Mouse (Mus musculus): ENCODE data around the gene Lrrfip1.

DNA sequence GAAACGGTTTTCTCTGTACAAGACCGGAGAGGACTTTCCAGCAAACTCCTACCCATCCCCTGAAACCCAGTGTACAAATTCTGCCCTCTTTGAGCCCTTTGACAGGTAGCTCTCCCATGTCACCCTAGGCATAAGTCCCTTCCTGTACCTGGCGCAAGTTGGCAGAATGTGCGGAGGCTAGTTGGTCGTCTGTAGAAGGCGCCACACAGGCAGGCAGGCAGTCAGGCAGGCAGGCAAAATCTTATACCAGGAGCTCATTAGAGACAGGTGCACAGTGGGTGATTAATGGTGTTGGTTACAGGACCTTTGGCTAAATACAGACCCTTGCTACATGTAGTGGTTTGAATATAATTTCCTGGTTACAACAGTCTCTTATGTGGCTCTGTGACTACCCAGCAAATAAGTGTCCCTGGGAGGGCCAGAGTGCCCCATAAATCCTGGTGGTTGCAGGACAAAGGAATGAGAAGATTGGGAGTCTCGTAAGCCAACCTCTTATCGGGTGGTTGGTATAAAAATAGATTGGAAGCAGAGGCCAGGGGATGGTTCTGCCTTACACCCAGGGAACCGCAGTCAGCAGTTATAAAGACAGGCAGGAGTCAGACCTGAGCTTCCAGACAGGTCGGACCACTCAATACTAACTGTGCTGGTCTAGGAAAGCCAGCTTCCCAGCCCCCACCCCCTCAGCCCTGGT lies 1.5 kb downstream of the Lrrfip1 start:
- no peak for TF ChIP-seq CTCF (IDR thresholded peaks at IDR 0.05; ENCODE audit: borderline replicate concordance, insufficient read depth, low read depth, low read length)
- no peak for TF ChIP-seq POLR2A (IDR thresholded peaks at IDR 0.05; ENCODE audit: borderline replicate concordance, insufficient read depth, low read length)
